Mouse (Mus musculus) thymus, postnatal 4 days (tissue): ENCODE results near the gene Sds.
A peak's percentile ranks its signal among the peaks of the same experiment; 100 is the strongest.

Experiments used
- DNase-seq: peaks from one replicate; pipeline ENCODE4 v3.0.0; 2021

Gene Sds

DNA sequence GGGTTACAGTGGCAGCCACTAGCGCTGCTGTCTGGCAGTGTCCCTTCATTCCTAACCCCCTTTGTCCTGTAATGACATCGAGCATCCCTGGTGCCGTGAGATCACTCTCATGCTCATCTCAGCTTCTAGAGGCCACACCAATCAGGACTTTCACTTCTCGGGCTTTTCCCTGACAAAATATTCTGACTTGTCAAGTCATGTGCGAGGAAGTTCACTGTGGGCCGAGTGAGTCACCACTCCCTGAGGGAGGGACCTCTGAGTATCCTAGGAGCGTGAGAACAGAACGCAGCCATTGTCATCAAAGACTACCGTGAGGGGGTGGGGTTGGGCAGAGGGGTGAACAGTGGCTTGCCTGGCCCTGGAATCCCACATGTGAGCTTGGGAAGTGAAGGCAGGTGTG lies 41.2 kb downstream of the Sds start:
- DNase-seq, result no peak

DNA sequence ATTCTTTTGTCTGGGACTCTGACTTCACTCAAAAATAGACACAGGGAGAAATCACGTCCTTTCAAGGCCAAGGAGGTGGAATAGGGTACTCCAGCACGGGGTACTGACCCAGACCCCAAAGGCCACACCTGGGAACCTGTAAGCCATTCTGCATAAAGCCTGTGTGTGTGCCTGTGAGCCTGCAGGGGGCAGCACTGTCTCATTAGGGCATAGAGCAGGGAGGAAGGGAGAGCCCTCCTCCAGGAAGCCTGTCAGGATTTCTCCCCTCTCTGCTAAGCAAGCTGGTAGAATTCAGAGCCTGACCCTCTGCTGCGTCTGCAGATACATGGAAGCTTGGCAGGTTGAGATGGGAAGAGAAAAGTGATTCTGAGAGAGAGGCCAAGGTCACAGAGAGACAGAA lies 46.3 kb downstream of the Sds start:
- DNase-seq, result peak; percentile 79

DNA sequence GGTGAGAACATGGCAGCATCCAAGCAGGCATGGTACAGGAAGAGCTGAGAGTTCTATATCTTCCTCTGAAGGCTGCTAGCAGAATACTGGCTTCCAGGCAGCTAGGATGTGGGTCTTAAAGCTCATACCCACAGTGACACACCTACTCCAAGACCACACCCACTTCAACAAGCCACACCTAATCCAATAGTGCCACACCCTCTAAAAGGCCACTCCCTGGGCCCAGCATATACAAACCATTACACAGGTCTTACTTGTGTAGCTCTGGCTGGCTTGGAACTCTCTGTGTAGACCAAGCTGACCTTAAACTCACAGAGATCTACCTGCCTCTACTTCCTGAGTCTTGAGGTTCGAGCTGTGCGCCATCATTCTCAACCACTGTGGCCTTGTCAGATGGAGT lies 48.4 kb downstream of the Sds start:
- DNase-seq, result no peak

DNA sequence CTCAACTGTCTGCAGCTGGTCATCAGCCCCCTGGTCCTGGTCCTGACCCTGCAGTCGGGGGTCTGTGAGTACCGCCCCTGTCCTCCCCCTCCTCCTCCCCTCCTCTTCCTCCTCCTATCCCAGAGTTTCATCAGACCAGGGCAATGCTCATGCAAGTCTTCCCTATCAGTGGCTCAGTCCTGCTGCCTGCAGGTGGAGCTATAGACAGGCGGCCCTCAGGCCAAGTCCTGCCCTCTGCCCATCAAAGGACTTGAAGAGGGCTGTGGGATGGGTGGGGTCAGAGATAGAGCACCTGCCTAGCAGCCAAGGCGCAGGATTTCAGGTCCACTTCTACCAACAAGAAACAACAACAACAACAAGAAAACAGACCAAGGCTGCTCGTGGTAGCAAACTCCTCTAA lies 49.4 kb downstream of the Sds start:
- DNase-seq, result no peak

DNA sequence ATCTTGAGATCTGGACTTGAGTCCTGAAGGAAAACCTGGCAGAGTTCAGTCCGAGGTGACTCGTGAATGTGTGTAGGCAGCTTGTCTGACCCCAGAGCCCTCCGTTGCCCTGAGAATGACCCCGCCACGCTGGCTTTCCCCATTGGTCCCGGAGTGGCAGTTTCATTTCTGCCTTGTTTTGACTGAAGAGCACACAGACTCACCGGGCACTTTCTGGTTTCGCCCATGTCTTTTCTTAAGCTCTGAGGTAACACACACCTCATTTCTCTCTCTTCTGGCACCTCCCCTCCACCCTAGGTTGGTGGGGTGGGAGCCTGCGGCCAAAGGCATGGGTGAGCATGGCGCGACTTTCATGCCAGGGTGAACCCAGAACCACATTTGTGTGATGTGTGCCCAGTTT lies 50.0 kb downstream of the Sds start:
- DNase-seq, result no peak

DNA sequence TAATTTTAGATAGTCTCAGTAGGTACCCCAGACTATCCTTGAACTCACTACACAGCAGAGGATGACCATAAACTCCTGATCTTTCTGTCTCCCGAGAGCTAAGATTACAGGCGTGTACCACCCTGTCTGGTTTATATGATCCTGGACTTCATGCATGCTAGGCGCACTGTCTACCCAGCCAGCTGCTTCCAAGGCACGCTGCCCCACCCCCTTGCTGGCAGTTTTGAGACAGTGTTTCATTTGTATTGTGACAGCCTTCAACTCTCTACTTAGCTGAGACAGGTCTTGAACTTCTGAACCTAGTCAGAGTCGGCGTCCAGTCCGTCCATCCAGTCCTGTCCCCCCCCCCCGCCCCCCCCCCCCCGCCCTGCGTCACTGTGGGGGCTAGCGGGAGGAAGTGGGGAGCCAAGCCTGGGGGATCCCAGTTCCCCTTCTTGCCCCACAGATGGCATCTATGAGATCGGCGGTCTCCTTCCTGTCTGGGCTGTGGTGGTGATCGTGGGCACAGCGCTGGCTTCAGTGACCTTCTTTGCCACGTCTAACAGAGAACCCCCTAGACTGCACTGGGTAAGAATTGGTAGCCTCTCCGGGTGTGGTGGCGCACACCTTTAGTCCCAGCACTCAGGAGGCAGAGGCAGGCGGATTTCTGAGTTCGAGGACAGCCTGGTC lies 51.1 kb downstream of the Sds start:
- no peak for DNase-seq

DNA sequence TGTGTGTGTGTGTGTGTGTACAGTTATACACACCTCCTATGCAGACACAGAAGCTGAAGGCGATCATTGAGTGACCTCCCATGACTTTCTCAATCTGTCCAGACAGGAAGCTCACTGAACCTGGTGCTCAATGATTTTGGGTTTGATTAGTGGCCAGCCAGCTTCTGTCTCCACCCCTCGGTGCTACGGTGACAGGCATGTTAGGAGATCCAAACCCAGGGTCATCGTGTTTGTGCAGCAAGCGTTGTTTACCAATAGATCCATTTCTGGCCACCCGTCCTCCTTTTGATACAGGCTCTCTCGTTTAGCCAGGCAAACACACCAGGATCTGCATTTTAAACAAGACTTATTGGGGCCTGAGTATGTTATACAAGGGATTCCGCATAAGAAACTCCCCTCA lies 55.3 kb downstream of the Sds start:
- no peak for DNase-seq
